Mouse (Mus musculus): Measurements from ENCODE around the gene Tmem51. TPM values are rescaled to one million over a fixed set of nuclear protein-coding genes. Genes with fewer than 3 reads are reported as not detected.

The Tmem51 gene
- total and polyA plus RNA-seq, 3 experiments: not detected

GRCm38 (mm10) chr4:142094386-142094785 is 10.3 kb upstream of the Tmem51 start:
- Histone ChIP-seq H3K9me3 (replicated peaks; ENCODE audit: insufficient read depth, low read length) (no peaks in the 10 kb centered on the region), H3K79me2 (ENCODE audit: control insufficient read depth, insufficient read depth, low read length, poor library complexity) (no peaks in the 10 kb centered on the region), H3K36me3 (ENCODE audit: control insufficient read depth in 1 of 2, insufficient read depth in 2 of 2, low read length in 2 of 2) (no peaks in the 10 kb centered on the region), H3K4me1 (ENCODE audit: control insufficient read depth in 1 of 2, insufficient read depth in 2 of 2, low read length in 2 of 2) (no peaks in the 10 kb centered on the region), H3K9ac (ENCODE audit: control insufficient read depth, low read depth, low read length, poor library complexity, severe bottlenecking) (no peak overlapping the region), H3K27me3 (ENCODE audit: control insufficient read depth in 1 of 2, insufficient read depth in 2 of 2, low read length in 2 of 2) (no peaks in the 10 kb centered on the region), H3K4me3 (ENCODE audit: control insufficient read depth in 1 of 2, insufficient read depth in 1 of 2, low read depth in 2 of 2, low read length in 2 of 2) (no peak overlapping the region), H3K27ac (ENCODE audit: control insufficient read depth, low read depth, low read length) (no peak overlapping the region)
- DNase-seq (ENCODE audit: low read depth, low spot score): no peak
- TF ChIP-seq SIN3A (IDR thresholded peaks at IDR 0.05; ENCODE audit: low read length) (no peak), JUND (IDR thresholded peaks at IDR 0.05; ENCODE audit: low read depth, low read length) (no peak), ZNF384 (IDR thresholded peaks at IDR 0.05; ENCODE audit: low read depth, low read length) (no peak), CHD1 (IDR thresholded peaks at IDR 0.05; ENCODE audit: low read depth, low read length) (no peak), TAL1 (IDR thresholded peaks at IDR 0.05; ENCODE audit: low read length) (no peak), MAX (IDR thresholded peaks at IDR 0.05; ENCODE audit: low read length) (no peak), ELF1 (IDR thresholded peaks at IDR 0.05; ENCODE audit: low read depth, low read length) (no peak), POLR2AphosphoS5 (IDR thresholded peaks at IDR 0.05; ENCODE audit: borderline replicate concordance, low read depth, low read length) (no peak), UBTF (IDR thresholded peaks at IDR 0.05; ENCODE audit: borderline replicate concordance, insufficient read depth, low read depth, low read length) (no peak), RAD21 (IDR thresholded peaks at IDR 0.05; ENCODE audit: low read depth, low read length) (no peak), NELFE (IDR thresholded peaks at IDR 0.05; ENCODE audit: low read depth, low read length) (no peak), MAFK (IDR thresholded peaks at IDR 0.05; ENCODE audit: borderline replicate concordance, low read depth, low read length) (no peak), EP300 (IDR thresholded peaks at IDR 0.05; ENCODE audit: low read depth in 1 of 2, low read length in 2 of 2) (no peak), MYB (IDR thresholded peaks at IDR 0.05; ENCODE audit: low read depth, low read length) (no peak), CHD2 (IDR thresholded peaks at IDR 0.05; ENCODE audit: low read length) (no peak), SMC3 (IDR thresholded peaks at IDR 0.05; ENCODE audit: low read depth, low read length) (no peak), MEF2A (IDR thresholded peaks at IDR 0.05; ENCODE audit: extremely low read depth, insufficient replicate concordance, low read depth, low read length, poor library complexity, severe bottlenecking) (no peak), HCFC1 (IDR thresholded peaks at IDR 0.05; ENCODE audit: low read depth, low read length) (no peak)

- no peaks in the 10 kb centered on the region for H3K36me3 ChIP-seq (ENCODE audit: control insufficient read depth in 1 of 2, insufficient read depth in 2 of 2, low read length in 2 of 2)
- H3K27ac ChIP-seq (ENCODE audit: control insufficient read depth, low read depth, low read length): no peak overlapping the region
- no peaks in the 10 kb centered on the region for H3K27me3 ChIP-seq (ENCODE audit: control insufficient read depth in 1 of 2, insufficient read depth in 2 of 2, low read length in 2 of 2)
- no peak overlapping the region for H3K9ac ChIP-seq (ENCODE audit: control insufficient read depth, low read depth, low read length, poor library complexity, severe bottlenecking)
- no peaks in the 10 kb centered on the region for H3K79me2 ChIP-seq (ENCODE audit: control insufficient read depth, insufficient read depth, low read length, poor library complexity)
- no peaks in the 10 kb centered on the region; the same call in 1 of the 2 replicates for H3K9me3 ChIP-seq (replicated peaks; ENCODE audit: insufficient read depth, low read length)
- TF ChIP-seq CTCF (IDR thresholded peaks at IDR 0.05 in 2 of 3, conservative IDR thresholded peaks at IDR 0.05 in 1 of 3; ENCODE audit: control insufficient read depth in 1 of 3, insufficient read depth in 1 of 3, low read depth in 2 of 3, low read length in 3 of 3, poor library complexity in 1 of 3, severe bottlenecking in 1 of 3) (no peak), ELF1 (IDR thresholded peaks at IDR 0.05; ENCODE audit: low read depth, low read length) (no peak), TAL1 (IDR thresholded peaks at IDR 0.05; ENCODE audit: low read length) (no peak), POLR2AphosphoS5 (IDR thresholded peaks at IDR 0.05; ENCODE audit: borderline replicate concordance, low read depth, low read length) (no peak), RAD21 (IDR thresholded peaks at IDR 0.05; ENCODE audit: low read depth, low read length) (no peak), UBTF (IDR thresholded peaks at IDR 0.05; ENCODE audit: borderline replicate concordance, insufficient read depth, low read depth, low read length) (no peak), NRF1 (IDR thresholded peaks at IDR 0.05; ENCODE audit: insufficient read depth, low read depth, low read length, poor library complexity, severe bottlenecking) (no peak), CHD1 (IDR thresholded peaks at IDR 0.05; ENCODE audit: low read depth, low read length) (no peak), TCF12 (IDR thresholded peaks at IDR 0.05; ENCODE audit: low read depth, low read length) (no peak), USF1 (IDR thresholded peaks at IDR 0.05; ENCODE audit: low read depth, low read length) (no peak), ETS1 (IDR thresholded peaks at IDR 0.05; ENCODE audit: low read depth, low read length) (no peak), JUND (IDR thresholded peaks at IDR 0.05; ENCODE audit: low read depth, low read length) (no peak), HCFC1 (IDR thresholded peaks at IDR 0.05; ENCODE audit: low read depth, low read length) (no peak), CHD2 (IDR thresholded peaks at IDR 0.05; ENCODE audit: low read length) (no peak), MAFK (IDR thresholded peaks at IDR 0.05; ENCODE audit: borderline replicate concordance, low read depth, low read length) (no peak), NELFE (IDR thresholded peaks at IDR 0.05; ENCODE audit: low read depth, low read length) (no peak), KAT2A (conservative IDR thresholded peaks at IDR 0.05; ENCODE audit: low read depth, low read length) (no peak), MXI1 (IDR thresholded peaks at IDR 0.05; ENCODE audit: low read depth, low read length) (no peak)
- no peak for DNase-seq (ENCODE audit: low read depth, low spot score)
- no peak overlapping the region for H3K4me3 ChIP-seq (ENCODE audit: control insufficient read depth in 1 of 2, insufficient read depth in 1 of 2, low read depth in 2 of 2, low read length in 2 of 2)
- H3K4me1 ChIP-seq (ENCODE audit: control insufficient read depth in 1 of 2, insufficient read depth in 2 of 2, low read length in 2 of 2): no peaks in the 10 kb centered on the region
Measured at GRCm38 (mm10) chr4:142091100-142091499, 7.0 kb upstream of the Tmem51 start.

Measured in MEL (cell line).